In genomic region chr4:116954951-116955350, GRCm38 (mm10) we compare ENCODE assay signal across 11 mouse cellular contexts.
"Had no signal": no experiment of that assay in that cellular context is flagged by ENCODE, and none has a peak within 500 bp of the region (broad histone marks: within the 10 kb centered on the region; RNA-seq: fewer than 3 reads in every experiment).

No protein-coding gene starts in this region.

- DNase-seq: left cerebral cortex, postnatal 4 days; liver; liver, embryonic 13.5 days; liver, postnatal 0 days; lung, adult 18-20 months; lung, adult 2 months; lung, embryonic 14.5 days; lung, postnatal 10 days; lung, postnatal 14 days; lung, postnatal 36 days; midbrain, embryonic 14.5 days had no signal
